Mouse (Mus musculus) large intestine, adult 2 months (tissue): ENCODE data around the gene Qrich1. TPM values are rescaled to one million over a fixed set of nuclear protein-coding genes. Genes with fewer than 3 reads are reported as not detected.

Experiments used
- DNase-seq: peaks from one replicate; pipeline ENCODE4 v3.0.0-alpha.2; 2012; ENCODE audit warnings: low read depth, low spot score
- WGBS: fragments of 180-500 bp; shearing (Covaris S2); methylation state at CpG from one replicate; pipeline ENCODE4 v1.1.7; 2018; 5-methylcytosine and 5-hydroxymethylcytosine counted together
- polyA plus RNA-seq: library from polyadenylated mRNA; depleted of rRNA; stranded (reverse); fragments of >200 nt; gene quantifications from 2 replicates; pipeline ENCODE4 v1.2.3, GENCODE M21; 2012

The Qrich1 gene
- polyA plus RNA-seq, 1 experiment, result 40.8 TPM

DNA sequence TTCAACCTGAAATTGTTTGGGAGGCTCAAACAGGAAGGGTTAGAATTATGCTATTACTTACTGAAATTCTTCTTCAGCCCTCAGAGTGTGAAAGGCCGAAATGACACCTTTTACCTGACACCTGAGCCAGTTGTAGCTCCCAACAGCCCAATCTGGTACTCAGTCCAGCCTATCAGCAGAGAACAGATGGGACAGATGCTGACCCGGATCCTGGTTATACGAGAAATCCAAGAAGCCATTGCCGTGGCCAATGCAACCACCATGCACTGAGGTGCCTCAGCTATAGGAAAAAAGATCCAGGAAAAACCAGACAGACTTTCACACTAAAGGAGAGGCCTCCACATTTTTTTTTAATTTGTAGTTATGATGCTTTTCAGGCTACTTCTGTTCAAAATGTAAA lies 42.6 kb downstream of the Qrich1 start:
- DNase-seq, result no peak
- WGBS, result 89% methylated on average over 4 of the region's 4 CpGs

DNA sequence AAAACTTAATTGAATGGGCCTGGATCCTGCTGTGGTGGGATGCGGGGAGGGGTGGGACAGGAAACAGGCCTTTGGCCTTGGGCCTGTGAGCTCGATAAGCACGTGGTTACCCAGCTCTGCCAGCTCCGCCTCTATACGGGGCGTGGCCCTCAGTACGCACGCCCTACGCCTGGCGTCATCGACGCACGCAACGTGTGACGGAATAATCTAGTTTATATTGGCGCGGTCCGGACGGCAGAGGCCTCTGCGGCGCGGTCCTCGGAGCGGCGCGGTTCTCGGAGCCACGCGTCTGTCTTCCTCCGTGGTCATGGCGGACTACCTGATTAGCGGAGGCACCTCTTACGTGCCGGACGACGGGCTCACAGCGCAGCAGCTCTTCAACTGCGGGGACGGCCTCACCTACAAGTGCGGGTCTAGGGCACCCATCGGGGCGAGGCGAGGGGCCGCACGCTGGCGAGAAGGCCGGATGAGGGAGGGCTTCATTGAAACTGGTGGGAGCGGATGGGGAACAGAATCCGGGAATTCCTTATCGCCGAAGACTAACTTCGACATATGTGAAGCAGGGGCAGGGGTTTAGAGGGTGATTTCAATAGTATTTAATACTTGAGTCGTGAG lies 43.7 kb downstream of the Qrich1 start, which contains the start of gene Impdh2:
Gene Impdh2, plus strand, starts transcription at position 60 of the 615 bp plus-strand sequence.
- peak; percentile 80 for DNase-seq
- WGBS, result under 1% methylated on average over 53 of the region's 53 CpGs

DNA sequence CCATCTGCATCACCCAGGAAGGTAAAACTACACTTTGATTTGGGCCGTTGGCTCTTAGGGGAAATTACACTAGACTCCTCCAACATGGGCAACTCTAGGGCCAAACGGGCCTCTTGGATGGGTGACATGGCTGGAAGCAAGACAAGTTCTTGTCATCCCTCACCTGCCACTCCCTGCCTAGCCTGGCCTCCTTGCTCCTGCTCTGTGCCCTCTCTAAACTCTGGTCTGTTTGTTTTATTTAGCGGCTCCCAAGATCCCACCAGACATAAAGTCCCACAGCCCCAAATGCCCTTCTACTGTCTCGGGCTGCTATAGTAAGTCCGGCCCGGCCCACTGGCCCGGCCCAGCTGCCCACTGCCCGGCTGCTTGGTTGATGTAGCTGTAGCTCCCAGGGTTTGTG lies 47.1 kb downstream of the Qrich1 start:
- WGBS, result 88% methylated on average over 8 of the region's 8 CpGs
- no peak for DNase-seq

DNA sequence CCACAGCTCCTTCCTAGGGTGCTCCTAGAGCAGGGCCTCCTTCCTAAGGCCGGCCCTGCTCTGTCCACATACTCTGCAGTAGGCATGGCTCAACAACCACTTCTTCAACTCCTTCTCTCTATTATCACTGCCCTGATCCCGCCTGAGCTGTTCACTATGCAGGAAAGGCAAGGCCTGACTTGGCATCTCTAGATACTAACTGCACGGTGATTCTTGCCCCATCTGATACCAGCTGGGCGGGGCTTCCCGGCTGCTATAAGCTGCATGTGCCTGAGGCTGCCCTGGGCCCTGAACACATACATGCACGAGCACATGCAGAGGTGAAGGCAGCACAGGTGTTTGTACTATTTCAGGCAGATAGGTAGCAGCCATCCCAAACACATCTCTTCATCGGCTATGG lies 47.5 kb downstream of the Qrich1 start:
- 60% methylated on average over 7 of the region's 7 CpGs for WGBS
- no peak for DNase-seq

DNA sequence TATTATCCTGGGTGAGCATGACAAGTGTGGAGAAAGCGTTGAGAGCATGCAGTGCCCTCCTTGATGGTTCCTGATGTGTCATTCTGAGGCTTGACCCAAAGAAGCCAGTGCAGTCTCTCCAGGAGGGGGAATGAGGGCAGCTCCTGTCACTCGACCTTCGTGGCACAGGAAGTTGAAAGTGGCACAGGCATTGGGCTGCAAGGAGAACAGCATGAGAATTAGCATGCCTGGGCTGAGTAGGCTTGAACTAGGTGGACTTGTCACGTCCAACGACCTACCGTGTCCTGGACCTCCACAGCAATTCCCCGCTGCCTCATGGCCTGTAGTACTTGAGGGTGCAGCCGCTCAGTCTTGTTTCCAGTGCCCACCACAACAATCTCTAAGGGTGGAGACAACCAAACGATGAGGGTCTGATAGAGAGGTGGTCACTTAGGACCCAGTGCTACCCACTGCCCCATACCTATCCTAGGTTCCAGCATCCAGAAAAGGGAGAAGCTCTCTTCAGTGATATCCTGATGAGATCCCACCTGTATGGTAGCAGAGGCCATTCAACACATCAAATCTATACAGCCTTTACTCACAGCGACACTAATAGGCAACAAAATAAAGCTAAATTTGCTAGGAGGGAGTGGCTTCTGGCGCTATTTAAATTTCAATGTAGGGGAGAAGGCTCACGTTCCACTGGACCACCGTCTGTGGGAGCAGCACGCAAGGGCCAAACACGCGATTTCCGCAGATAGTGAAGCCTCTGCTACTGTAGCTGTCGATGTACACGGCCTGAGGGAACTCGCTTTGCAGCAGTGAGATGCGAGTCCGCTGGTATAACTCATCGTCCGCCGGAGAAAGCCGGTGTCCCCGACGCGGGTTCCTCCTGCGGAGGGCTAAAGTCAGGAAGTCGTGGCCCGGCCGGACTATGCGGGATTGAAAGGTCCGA lies 49.5 kb downstream of the Qrich1 start:
- DNase-seq, result no peak
- WGBS, result 10% methylated on average over 35 of the region's 35 CpGs

DNA sequence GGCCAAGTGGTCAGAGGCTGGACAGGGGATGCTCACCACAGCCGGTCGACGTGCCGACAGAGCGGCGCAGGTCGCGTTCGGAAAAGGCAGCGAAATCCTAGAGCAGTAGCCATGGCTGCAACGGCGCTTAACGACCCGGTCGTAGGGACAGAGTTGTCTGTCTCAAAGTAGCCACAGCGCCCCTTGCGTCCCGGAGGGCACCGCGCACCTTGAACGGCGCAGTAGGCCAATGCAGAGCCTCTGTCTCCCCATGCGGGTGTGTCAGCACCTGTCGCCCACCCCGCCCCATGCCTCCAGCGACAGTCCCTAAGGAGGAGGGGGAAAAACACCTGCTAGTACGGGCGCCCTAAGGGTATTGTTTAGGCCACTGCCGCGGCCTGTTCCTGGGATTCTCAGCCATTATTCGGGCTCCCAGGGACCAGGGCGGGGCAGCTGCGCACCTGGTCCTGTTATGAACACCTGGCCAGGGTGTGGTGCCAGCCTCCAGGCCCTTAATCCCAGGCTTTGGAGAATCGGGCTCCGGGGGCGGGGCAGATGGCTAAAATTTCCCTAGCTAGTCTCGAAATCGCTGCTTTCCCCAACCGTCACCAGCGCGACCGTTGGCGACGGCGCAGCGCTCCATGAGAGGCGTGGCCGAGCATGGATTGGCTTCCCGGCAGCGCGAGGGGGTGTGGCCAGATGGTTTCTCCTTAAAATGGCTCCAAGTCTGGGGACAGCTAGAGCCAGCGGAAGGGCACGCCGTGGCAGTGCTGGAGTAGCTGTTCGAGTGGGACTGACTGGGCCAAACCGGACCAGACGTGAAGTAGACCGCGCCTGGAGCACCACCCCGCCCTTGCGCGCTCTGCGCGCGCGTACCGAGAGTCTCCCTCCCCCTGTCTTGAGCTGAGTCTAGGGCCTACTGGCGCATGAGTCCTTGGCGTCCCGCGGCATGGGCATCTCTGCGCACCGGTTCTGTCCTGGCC lies 50.5 kb downstream of the Qrich1 start, which contains the start of gene Ndufaf3:
Gene Ndufaf3, minus strand, starts transcription at position 620 of the 962 bp plus-strand sequence.
- peak; percentile 86 for DNase-seq
- WGBS, result under 1% methylated on average over 73 of the region's 73 CpGs

DNA sequence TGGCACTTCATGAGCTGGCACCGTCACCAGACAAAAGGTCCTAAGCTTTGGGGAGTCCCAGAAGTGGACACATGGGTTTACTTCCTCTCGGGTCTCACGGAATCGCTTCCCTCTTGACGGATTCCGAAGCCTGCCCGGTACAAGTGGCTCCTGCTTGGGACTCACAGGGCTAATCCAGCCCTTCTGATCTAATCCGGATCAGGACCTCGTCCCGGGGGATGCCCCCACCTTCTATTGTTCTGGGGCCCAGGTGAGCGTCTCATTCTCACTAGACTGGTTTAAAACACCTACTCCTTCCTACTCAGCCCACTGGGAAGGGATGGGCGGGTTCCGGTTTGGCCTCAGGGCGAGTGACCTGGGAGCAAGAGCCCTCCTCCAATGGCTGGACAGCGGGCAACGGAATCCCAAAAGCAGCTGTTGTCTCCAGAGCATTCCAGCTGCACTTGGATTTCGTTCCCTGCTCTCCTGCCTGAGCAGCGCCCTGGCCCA lies 51.4 kb downstream of the Qrich1 start:
- WGBS, result 3% methylated on average over 18 of the region's 18 CpGs

DNA sequence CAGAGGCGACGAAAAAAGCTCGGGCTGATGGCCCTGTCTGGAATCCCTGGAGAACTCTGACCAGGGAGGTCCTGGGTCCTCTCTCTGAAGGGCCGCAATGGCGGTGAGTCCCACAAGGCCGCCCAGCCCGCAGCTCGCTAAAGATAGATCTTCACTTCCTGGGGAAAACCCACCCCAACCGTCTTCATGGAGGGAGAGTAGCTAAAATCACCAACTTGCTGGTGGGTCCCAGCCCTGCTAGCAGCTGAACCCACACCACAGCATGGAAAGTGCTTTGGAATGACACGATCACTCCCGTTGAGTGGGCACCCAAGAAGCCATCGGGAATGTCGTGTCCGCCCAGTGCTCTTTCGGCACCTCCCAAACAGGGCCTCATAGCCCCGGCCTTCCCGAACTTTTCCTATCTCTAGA lies 51.9 kb downstream of the Qrich1 start:
- 36% methylated on average over 17 of the region's 17 CpGs for whole genome bisulfite sequencing
- no peak for DNase-seq

More for the DNA sequence above, 51.4 kb downstream of the Qrich1 start:
- DNase-seq, result no peak

DNA sequence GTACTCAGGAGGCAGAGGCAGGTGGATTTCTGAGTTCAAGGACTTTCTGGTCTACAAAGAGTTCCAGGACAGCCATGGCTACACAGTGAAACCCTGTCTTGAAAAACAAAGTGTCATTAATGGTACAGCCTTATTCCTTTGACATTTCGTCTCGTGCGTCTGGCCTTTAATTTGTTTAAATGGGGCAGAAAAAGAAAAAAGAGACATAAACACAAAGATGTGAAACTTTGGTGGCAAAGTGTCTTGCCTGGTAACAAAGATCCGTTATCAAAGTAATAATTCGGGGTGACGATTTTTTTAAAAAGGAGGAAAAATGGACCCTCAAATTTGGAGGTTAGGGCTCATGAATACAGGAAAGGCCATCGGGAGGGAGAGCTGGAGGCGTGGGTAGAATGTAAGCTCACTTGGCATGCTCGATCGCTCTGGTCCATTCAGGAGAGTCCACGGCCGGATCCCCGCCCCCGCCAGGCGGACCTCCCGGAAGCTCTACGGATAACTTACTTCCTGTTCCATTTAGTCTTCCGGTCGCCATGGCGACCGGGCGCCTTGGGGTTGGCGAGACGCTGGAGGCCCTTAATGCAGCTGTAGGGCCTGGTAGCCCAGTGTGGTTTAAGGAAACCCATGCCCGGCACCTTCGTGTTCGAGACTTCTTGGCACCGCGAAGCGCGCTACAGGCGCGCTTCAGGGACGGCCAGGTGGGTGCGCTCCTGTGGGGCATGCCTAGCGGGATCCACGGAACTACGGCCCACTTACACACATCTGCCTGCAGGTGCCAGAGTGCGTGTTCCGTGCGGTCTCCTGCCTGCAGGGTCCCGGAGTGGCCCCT lies 53.0 kb downstream of the Qrich1 start, which contains the start of gene Dalrd3:
Gene Dalrd3, plus strand, starts transcription at position 506 of the 826 bp plus-strand sequence.
- peak; percentile 90 for DNase-seq
- 3% methylated on average over 42 of the region's 42 CpGs for WGBS

DNA sequence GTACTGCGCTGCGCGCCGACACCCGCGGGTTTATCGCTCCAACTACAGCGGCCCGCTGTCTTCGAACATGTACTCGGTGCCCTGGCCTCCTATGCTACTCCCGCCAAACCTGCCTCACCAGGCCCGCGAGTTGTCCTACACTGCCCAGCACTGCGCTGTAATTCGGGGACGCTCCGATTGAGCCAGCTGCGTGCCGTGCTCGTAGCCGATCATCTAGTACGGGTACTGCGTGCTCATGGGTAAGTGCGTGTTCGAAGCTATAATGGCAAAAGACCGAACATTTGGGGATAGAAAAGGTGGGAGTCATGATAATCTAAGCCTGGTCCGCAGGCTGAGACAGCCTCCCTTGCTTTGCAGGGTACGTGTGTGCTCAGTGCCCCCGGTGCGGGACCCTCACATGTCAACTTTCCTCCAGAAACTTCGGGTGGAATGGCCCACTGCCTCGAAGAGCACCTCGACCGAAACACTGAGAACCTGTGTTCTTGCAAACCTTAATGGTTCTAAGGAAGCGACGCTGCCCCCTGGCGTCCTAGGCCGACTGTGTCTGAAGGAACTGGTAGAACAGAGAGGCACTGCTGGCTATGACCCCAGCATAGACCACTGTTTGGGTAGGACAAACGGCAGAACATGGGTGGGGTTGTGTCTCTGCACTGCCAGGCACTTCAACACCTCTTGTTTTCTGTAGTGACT lies 53.7 kb downstream of the Qrich1 start:
- 1% methylated on average over 40 of the region's 40 CpGs for WGBS
- no peak for DNase-seq

DNA sequence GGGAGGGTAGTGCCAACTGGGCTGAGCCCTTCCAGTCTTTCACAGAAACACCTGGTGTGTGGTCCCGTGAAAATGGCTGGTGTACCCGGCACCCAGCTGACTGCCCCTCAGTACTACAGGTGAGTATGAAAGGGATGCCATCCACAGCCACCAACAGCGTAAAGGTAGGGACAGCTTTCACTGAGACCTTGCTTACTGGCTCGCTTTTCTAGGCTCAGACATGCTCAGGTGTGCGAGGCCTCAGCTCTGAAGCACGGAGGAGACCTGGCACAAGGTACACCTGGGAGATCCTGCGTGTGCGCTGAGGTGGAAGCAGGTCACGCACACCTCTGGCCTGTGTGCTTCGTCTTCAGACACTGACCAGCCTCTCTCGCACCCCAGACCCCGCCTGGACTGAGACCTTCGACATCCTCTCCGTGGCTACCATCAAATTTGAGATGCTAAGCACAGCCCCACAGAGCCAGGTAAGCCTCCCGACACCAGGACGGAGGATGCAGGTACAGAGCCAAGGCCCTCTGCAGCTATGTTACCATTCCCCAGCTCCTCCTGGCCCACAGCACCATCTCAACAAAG lies 54.9 kb downstream of the Qrich1 start:
- no peak for DNase-seq
- WGBS, result 94% methylated on average over 16 of the region's 16 CpGs

DNA sequence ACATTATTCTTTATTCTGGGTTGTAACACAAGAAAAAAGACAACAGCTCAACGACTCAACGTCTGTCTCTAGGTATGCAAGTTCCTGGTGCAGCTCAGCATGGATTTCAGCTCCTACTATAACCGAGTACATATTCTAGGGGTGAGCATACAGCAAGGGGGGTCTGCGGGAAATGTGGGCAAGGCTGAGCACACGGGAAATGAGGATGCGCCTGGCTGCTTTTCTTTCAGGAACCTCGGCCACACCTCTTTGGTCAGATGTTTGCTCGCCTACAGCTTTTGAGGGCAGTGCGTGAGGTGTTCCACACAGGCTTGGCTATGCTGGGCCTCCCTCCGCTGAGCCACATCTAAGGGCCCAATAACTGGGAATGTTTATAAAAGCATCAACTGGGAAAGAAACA lies 55.7 kb downstream of the Qrich1 start:
- no peak for DNase-seq
- WGBS, result 71% methylated on average over 10 of the region's 10 CpGs

DNA sequence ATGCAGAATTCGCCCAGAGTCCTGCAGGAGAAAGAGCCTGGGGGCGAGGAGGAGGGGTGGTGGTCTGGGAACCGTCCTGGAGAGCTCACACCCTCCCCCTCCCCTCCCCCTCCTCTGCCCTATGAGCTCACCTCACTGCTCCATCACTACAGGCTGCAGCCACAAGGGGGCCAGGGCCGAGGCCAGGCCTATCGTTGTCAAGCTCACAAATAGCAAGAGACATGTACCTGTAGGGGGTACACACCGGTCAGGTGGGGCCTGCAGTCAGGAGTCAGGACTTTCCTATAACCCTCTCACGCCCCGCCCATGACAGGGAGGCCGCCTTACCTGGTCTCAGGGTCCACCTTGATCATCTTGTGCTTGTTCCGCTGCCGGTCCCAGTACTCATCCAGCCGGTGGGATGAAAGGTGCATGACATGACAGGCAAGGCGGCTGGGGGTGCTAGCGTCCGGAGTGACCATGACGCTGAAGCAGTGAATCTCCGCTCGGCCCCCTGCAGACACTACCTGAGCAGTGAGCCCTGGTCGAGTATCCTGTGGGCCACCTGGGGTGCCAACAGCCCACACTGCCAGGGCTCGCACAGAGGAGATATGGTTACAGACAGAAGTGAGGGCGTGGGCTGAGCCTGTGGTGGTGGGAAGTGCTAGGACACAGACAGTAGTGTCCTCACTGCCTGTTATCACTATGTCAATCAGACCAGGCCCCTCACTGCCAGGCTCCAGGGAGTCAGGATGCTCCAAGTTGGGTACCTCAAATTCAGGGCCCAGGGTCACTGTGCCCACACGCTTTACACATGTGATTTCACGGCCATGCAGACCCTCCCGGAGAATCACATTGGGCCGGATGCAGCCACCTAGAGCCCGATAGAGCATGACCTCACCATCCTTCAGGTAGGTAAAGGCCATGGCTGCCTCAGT lies 57.4 kb downstream of the Qrich1 start:
- WGBS, result 71% methylated on average over 26 of the region's 26 CpGs
- no peak for DNase-seq

DNA sequence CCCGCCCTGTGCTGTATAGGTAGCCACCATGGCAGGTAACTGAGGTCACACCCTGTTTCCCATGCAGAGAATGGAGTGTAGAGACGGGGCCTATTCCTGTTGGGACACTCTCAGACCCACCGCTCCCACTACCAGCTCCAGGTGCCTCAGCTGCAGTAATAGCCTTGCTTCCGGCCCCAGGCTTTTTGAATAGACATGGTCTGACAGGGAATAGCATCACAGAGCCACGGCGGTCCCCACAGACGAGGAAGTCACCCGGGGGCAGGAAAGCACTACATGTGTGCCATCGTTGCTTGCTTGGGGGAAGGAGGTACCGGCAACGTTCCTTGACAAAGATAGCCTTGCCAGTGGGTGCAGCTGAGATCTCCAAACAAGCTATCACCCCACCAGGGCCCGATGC lies 58.3 kb downstream of the Qrich1 start:
- WGBS, result 86% methylated on average over 12 of the region's 12 CpGs
- no peak for DNase-seq

DNA sequence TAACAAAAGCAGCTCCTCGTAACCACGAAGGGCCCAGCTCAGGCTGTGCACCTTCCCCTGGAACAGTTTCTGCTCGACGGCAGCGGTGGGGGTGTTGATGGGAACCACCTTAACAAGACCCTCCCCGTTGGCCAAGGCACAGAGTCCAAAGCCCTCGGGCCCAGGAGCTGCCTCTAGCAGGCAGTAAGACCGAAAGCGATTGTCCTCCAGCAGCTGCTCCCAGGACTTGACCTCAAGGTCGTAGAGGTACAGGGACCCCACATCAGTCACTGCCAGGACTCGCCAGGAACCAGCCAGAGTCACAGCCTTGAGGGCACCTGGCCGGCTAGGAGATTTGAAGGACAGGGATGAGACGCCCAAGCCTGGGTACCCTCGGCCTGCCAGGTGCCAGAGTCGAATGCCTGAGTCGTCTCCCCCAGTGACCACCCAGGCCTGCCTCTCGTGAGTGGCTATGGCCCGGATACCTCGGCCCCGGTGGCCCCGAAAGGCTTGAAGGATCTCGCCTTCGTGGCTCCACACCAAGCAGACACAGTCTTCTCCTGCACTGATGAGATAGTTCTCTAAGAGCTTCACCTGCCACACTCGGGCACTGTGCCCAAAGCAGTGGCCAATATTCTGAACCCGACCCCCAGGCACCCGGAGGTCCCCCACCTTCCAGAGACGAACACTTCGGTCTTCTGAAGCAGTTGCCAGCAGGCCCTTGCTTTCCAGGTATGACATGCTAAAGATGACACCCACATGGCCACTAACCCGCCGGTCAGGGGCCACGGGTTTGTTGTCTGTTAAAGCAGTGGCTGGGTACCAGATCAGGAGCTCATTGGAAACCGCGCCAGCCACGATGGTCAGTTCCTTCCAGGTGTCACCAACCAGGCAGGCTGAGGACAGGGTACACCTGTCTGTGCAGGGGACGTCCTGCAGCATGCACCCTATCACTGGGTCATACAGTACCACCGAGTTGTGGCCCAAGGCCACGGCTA lies 59.0 kb downstream of the Qrich1 start:
- 89% methylated on average over 37 of the region's 37 CpGs for WGBS
- DNase-seq, result no peak

DNA sequence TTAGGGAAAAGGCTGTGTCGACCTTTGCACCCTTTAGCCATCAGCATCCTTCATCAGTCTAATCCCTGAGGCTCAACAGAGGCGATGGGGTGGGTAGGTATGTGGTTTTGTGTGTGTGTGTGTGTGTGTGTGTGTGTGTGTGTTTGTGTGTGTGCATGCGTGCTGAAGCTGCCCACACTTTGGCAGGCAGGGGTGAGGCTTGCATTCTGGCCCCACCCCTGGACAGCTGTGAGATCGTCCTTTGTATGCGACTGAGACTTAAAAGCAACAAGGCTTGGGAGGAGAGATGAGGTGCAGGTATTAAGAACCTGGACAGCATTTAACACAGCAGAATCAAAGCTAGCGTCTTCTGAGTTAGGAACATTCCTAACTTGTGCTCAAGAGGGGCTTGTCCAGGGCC lies 60.4 kb downstream of the Qrich1 start:
- DNase-seq, result no peak
- 49% methylated on average over 6 of the region's 6 CpGs for WGBS
